Mouse (Mus musculus) embryonic facial prominence, embryonic 14.5 days (tissue): Measurements from ENCODE around the gene Ppm1a. TPM values are rescaled to one million over a fixed set of nuclear protein-coding genes. Genes with fewer than 3 reads are reported as not detected.

Source experiments
- ATAC-seq: fragments of 200-750 bp; cut with Nextera tagmentation; 2 replicates; pipeline ENCODE4 v1.8.0; 2017; ENCODE audit warnings: low read depth, moderate number of reproducible peaks, moderate TSS enrichment
- DNase-seq: peaks from one replicate; pipeline ENCODE4 v3.0.0-alpha.2; 2015; ENCODE audit warnings: low spot score
- H3K27ac ChIP-seq: fragments of 300-500 bp; sonication (generic); replicated peaks from 2 replicates; pipeline ENCODE4 v1.5.1; 2014; ENCODE audit warnings: low read depth, mild to moderate bottlenecking, low read length, moderate library complexity
- H3K27me3 ChIP-seq: fragments of 300-500 bp; sonication (generic); replicated peaks from 2 replicates; pipeline ENCODE4 v1.6.1; 2014; ENCODE audit warnings: low read length; ENCODE audit not compliant: control insufficient read depth, insufficient read depth
- H3K36me3 ChIP-seq: fragments of 300-500 bp; sonication (generic); 2 replicates; pipeline ENCODE4 v1.6.1; 2014; ENCODE audit warnings: low read length, mixed read lengths; ENCODE audit not compliant: control insufficient read depth, insufficient read depth
- H3K4me1 ChIP-seq: fragments of 300-500 bp; sonication (generic); 2 replicates; pipeline ENCODE4 v1.6.1; 2014; ENCODE audit warnings: antibody characterized with exemption, low read length; ENCODE audit not compliant: control insufficient read depth, insufficient read depth
- H3K4me2 ChIP-seq: fragments of 300-500 bp; sonication (generic); 2 replicates; pipeline ENCODE4 v1.6.1; 2014; ENCODE audit warnings: low read depth, mild to moderate bottlenecking, low read length, moderate library complexity, mixed read lengths
- H3K4me3 ChIP-seq: fragments of 300-500 bp; sonication (generic); 2 replicates; pipeline ENCODE4 v1.5.1; 2014; ENCODE audit warnings: low read depth, mild to moderate bottlenecking, low read length
- H3K9ac ChIP-seq: fragments of 300-500 bp; sonication (generic); 2 replicates; pipeline ENCODE4 v1.6.1; 2014; ENCODE audit warnings: low read depth, mild to moderate bottlenecking, low read length, moderate library complexity, mixed read lengths
- H3K9me3 ChIP-seq: fragments of 300-500 bp; sonication (generic); 2 replicates; pipeline ENCODE4 v1.6.1; 2016; ENCODE audit warnings: low read length; ENCODE audit not compliant: control insufficient read depth
- WGBS: fragments of 180-500 bp; shearing (Covaris S2); extraction: QIAGEN DNeasy Blood & Tissue Kit; methylation state at CpG from one replicate; pipeline ENCODE4 v1.1.7; 2014; 5-methylcytosine and 5-hydroxymethylcytosine counted together
- polyA plus RNA-seq: library from polyadenylated mRNA; unstranded; fragments of >200 nt; fragmentation: Nextera tagmentation; extraction: Ambion mirVana; gene quantifications from 2 replicates; pipeline ENCODE4 v1.2.1, GENCODE M21; 2014

Ppm1a gene
- polyA plus RNA-seq, 1 experiment from 2014 or later: 84.3 TPM

DNA sequence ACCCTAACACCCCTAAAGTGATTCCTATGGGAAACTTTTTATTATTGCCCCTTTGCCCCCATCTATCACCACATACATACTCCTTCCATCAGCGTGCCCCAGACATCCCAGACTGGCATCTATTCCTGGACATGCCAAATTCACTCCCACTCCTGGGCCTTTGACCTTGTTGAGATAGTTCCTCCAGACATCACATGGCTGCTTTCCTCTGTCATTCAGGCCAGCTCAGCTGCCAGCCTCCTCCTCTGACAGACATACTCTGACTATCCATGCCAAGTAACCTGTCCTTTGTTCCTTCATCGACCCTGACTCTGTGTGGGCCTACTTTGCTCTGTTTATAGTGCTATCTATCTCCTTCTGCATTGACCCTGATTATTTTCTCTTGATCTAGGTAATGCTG, 6.6 kb upstream of the Ppm1a start:
- H3K27me3 ChIP-seq: no peaks in the 10 kb centered on the region
- no peak for DNase-seq
- no peak overlapping the region for H3K27ac ChIP-seq
- H3K9me3 ChIP-seq: no peaks in the 10 kb centered on the region
- no peaks in the 10 kb centered on the region for H3K36me3 ChIP-seq
- H3K4me2 ChIP-seq: no peak overlapping the region
- 76% methylated on average over 2 of the region's 2 CpGs for WGBS
- ATAC-seq: no peak
- H3K4me1 ChIP-seq: no peaks in the 10 kb centered on the region
- H3K4me3 ChIP-seq: no peak overlapping the region
- H3K9ac ChIP-seq: no peak overlapping the region

DNA sequence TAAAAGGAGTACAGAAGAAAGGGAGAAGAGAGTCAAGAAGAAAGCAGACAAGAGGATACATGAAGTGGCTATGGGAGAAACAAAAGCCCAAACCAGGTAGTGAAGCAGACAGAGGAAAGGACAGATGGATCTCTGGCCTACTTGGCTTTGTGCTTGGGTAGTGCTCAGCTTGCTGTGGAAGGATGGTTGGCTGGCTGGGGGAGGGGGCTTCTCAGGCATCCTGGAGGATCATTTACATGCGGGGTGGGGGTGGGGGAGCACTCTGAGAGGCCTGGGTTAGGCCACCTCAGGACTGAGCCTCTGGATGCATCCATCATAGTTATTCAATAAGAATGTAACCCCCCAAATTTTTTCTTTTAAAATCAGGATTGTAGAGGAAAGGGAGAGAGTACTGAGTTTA, 341 bp downstream of the Ppm1a start:
- H3K4me2 ChIP-seq: no peak overlapping the region
- ATAC-seq (no peak), DNase-seq (no peak)

GRCm38 (mm10) chr12:72759956-72760355, 2.7 kb downstream of the Ppm1a start:
- H3K4me1 ChIP-seq: peaks cover 16% of the 10 kb centered on the region
- WGBS: 10% methylated on average over 7 of the region's 7 CpGs
- H3K9ac ChIP-seq: peak overlapping the region; percentile 100; the same call in 1 of the 2 replicates
- ATAC-seq: no peak
- peak overlapping the region; percentile 95 for H3K4me3 ChIP-seq
- H3K27ac ChIP-seq: peak overlapping the region; percentile 99
- no peaks in the 10 kb centered on the region for H3K9me3 ChIP-seq
- H3K4me2 ChIP-seq: peak overlapping the region; percentile 71
- DNase-seq: no peak
- no peaks in the 10 kb centered on the region for H3K27me3 ChIP-seq
- H3K36me3 ChIP-seq: no peaks in the 10 kb centered on the region

More for the DNA sequence above, 341 bp downstream of the Ppm1a start:
- Histone ChIP-seq H3K9ac (no peak overlapping the region), H3K4me3 (no peak overlapping the region), H3K4me1 (peaks cover 4% of the 10 kb centered on the region; the same call in 1 of the 2 replicates), H3K36me3 (no peaks in the 10 kb centered on the region), H3K27me3 (no peaks in the 10 kb centered on the region), H3K27ac (no peak overlapping the region; the same call in 1 of the 2 replicates), H3K9me3 (no peaks in the 10 kb centered on the region)
- 0% methylated on average over 1 of the region's 1 CpGs for WGBS

GRCm38 (mm10) chr12:72760376-72761229, 3.3 kb downstream of the Ppm1a start:
- H3K4me2 ChIP-seq: peak overlapping the region; percentile 71
- no peaks in the 10 kb centered on the region for H3K36me3 ChIP-seq
- peak overlapping the region; percentile 100 for H3K9ac ChIP-seq
- ATAC-seq (peak; percentile 93), DNase-seq (peak; percentile 97)
- no peaks in the 10 kb centered on the region for H3K27me3 ChIP-seq
- peak overlapping the region; percentile 95 for H3K4me3 ChIP-seq
- no peaks in the 10 kb centered on the region for H3K9me3 ChIP-seq
- H3K27ac ChIP-seq: peak overlapping the region; percentile 99
- peaks cover 16% of the 10 kb centered on the region for H3K4me1 ChIP-seq
- WGBS: under 1% methylated on average over 41 of the region's 78 CpGs

- ATAC-seq (peak; percentile 58; the same call in 1 of the 2 replicates), DNase-seq (no peak)
- Histone ChIP-seq H3K4me1 (peaks cover 16% of the 10 kb centered on the region), H3K9me3 (no peaks in the 10 kb centered on the region), H3K9ac (peak overlapping the region; percentile 100), H3K4me2 (peak overlapping the region; percentile 71), H3K27ac (peak overlapping the region; percentile 99), H3K36me3 (no peaks in the 10 kb centered on the region), H3K27me3 (no peaks in the 10 kb centered on the region), H3K4me3 (peak overlapping the region; percentile 95)
- 0% methylated on average over 15 of the region's 71 CpGs for WGBS
These were observed 4.0 kb downstream of the Ppm1a start for GRCm38 (mm10) chr12:72761230-72761648.

GRCm38 (mm10) chr12:72761649-72762261, 4.5 kb downstream of the Ppm1a start:
- WGBS: under 1% methylated on average over 6 of the region's 43 CpGs
- Histone ChIP-seq H3K27ac (peak overlapping the region; percentile 99), H3K9me3 (no peaks in the 10 kb centered on the region), H3K4me2 (peak overlapping the region; percentile 71), H3K4me1 (peaks cover 16% of the 10 kb centered on the region), H3K4me3 (peak overlapping the region; percentile 95), H3K27me3 (no peaks in the 10 kb centered on the region), H3K36me3 (no peaks in the 10 kb centered on the region), H3K9ac (peak overlapping the region; percentile 100)
- DNase-seq: peak; percentile 87
- ATAC-seq: peak; percentile 69

DNA sequence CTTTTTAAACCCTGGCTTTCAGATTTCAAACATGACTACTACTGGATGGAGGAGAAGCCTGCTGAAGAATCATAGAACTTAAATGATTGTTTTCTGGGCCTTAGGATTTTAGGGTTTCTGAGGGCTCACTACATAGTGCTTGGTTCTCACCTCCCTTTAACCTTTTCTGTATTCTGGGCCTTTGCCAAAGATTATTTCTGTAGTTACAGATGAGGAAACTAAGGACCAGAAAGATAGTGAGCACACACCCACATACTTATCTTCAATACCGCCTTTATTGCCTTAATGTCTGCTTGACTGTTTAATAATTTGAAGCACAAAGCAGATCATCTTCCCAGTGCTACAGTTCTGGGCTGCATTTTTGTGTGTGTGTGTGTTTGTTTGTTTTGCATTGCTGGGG, 5.2 kb downstream of the Ppm1a start:
- DNase-seq: no peak
- ATAC-seq: no peak
- H3K9me3 ChIP-seq: no peaks in the 10 kb centered on the region
- H3K9ac ChIP-seq: peak overlapping the region; percentile 100
- H3K36me3 ChIP-seq: no peaks in the 10 kb centered on the region
- 36% methylated on average over 1 of the region's 1 CpGs for WGBS
- peak overlapping the region; percentile 95 for H3K4me3 ChIP-seq
- peak overlapping the region; percentile 71 for H3K4me2 ChIP-seq
- H3K27me3 ChIP-seq: no peaks in the 10 kb centered on the region
- H3K4me1 ChIP-seq: peaks cover 16% of the 10 kb centered on the region
- H3K27ac ChIP-seq: 0 out of 2 replicates have a peak overlapping the region, but pooled peaks have one; percentile 10

- H3K9ac ChIP-seq: no peak overlapping the region
- H3K9me3 ChIP-seq: no peaks in the 10 kb centered on the region
- DNase-seq (no peak), ATAC-seq (no peak)
- peak overlapping the region; percentile 95; the same call in 1 of the 2 replicates for H3K4me3 ChIP-seq
- H3K27ac ChIP-seq: no peak overlapping the region
- H3K4me2 ChIP-seq: peak overlapping the region; percentile 71; the same call in 1 of the 2 replicates
- no peaks in the 10 kb centered on the region for H3K27me3 ChIP-seq
- 46% methylated on average over 1 of the region's 1 CpGs for WGBS
- peaks cover 16% of the 10 kb centered on the region for H3K4me1 ChIP-seq
- H3K36me3 ChIP-seq: no peaks in the 10 kb centered on the region
These were observed 5.9 kb downstream of the Ppm1a start for GRCm38 (mm10) chr12:72763156-72763555.
